Mouse (Mus musculus) bone marrow, adult 2 months (tissue): ENCODE measurements around the gene Stat1.

Source experiments
- CTCF ChIP-seq: fragments of 200-500 bp; IDR thresholded peaks from 2 replicates; pipeline ENCODE4 v1.5.1; 2011; ENCODE audit warnings: low read length, control low read depth; ENCODE audit not compliant: control insufficient read depth, insufficient read depth
- POLR2A ChIP-seq: fragments of 200-500 bp; IDR thresholded peaks from 2 replicates; pipeline ENCODE4 v1.6.1; 2011; ENCODE audit warnings: low read depth, mild to moderate bottlenecking, control low read depth, low read length, borderline replicate concordance; ENCODE audit not compliant: control insufficient read depth

GRCm38 (mm10) chr1:52142117-52142516 is 22.9 kb downstream of the Stat1 start:
- TF ChIP-seq CTCF (no peak), POLR2A (no peak)
